Mouse (Mus musculus) left cerebral cortex, adult 8-10 months (tissue): Measurements from ENCODE around the gene Fgr. TPM values are rescaled to one million over a fixed set of nuclear protein-coding genes. Genes with fewer than 3 reads are reported as not detected.

Experiments
- DNase-seq, 2 experiments: peaks; one replicate each; pipeline ENCODE4 v3.0.0; 2022; ENCODE audit warnings: low spot score in 2 of 2
- total RNA-seq, 4 experiments: library from RNA; stranded (reverse); gene quantifications; 2 replicates each; pipeline ENCODE4 v1.2.4; 2022

Gene Fgr
- total RNA-seq, 4 experiments from 2014 or later, result 0.17 to 1.1 (median 0.82) TPM

DNA sequence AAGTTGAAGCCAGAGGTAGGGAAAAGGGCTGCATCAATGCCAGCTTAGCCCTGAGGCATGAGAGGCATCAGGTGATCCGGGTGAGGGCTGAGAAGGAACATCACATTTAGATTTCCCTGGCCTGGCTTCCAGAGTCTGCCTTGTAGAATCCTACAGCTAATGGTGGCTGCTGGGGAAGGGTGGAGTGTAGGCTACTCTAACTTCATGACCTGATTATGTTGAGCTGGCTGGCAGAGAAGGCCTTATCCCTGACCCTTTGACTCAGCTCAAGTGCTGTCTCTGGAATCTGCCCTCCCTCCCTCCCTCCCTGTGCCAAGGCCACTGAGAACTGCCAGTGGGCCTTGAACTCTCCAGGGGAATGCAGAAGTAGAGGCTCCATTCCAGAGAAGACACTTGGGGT is 61.6 kb downstream of the Fgr start:
- DNase-seq, result no peak

DNA sequence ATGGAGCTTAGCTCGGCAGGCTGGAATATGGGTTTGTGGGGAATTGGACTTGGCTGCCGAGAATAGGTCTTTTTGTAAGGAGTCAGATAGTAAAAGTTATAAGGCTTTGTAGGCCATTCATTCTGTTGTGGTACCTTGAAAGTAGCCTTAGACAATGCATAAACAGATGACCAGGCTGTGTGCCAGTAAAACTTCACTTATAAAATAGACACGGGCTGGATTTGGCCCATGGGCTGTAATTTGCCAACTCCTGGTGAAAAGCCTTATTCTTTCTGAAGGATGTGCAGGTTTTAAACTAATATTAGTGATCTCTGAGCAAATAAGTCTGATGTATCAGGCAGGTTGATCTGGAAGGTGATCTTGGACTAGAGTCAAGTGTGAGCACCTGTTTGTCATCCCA is 62.1 kb downstream of the Fgr start:
- no peak for DNase-seq

DNA sequence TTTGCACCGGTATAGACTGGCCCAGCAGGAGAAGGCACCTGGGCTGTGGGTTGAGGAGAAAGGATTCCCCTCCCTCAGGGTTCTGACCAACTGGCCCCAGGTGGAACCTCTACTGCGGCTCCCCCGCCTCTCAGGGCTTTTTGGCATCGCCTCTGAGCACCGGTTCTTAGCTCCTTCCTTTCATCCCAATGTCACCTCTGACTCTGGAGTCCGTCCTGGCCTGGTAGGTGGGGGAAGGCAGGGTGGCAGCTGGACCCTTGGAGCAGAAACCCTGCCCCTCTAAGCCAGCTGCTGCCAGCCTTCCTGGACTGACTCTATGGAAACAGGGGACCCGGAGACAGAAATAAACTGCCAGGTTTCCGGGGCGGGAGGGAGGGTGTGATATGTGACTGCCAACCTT is 63.4 kb downstream of the Fgr start:
- DNase-seq, result no peak

DNA sequence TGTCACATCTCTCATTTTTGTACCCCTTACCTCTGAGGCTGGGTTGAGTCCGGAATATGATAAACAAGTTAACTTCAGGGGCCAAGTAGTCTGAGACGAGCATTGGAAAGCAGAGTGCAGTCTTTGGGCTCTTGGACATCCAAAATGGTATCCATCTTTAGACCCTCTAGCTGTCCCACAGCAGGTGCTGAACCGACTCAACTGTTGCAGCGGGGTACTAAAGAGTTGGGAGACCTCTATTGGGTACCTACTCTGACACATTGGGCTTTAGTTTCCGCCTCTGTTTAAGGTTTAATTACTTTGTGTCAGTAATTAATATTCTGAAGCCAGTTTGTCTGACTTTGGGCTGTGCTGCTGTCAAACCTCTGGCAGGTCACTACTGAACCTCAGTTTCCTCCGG is 63.9 kb downstream of the Fgr start:
- no peak for DNase-seq

DNA sequence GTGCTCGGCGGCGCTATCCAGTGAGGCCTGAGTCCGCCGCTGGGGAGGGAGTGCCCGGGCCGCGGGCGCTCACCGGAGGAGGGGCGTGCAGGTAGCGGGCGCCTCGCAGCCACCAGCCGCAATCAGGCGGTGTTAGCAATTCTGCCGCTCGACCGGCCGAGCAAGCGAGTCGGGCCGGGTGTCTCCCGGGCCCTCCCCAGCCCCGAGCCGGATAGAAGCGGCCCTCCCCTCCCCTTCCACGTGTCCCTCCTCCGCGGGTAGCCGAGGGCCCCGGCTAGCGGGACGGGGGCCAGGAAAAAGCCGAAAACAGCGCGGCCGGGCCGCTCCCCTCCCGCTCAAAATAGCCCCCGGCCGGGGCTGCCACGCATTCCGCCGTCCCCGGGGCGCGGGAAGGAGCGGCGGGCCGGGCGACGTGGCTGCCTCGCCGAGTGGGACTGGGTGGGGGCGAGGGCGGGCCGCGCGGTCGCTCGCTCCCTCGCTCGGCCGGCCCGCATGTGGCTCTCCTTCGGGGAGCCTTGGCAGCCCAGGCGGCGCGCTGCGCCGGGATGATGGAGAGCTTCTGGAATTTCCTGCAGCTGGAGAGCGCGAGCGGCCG is 64.7 kb downstream of the Fgr start:
- DNase-seq, result no peak

DNA sequence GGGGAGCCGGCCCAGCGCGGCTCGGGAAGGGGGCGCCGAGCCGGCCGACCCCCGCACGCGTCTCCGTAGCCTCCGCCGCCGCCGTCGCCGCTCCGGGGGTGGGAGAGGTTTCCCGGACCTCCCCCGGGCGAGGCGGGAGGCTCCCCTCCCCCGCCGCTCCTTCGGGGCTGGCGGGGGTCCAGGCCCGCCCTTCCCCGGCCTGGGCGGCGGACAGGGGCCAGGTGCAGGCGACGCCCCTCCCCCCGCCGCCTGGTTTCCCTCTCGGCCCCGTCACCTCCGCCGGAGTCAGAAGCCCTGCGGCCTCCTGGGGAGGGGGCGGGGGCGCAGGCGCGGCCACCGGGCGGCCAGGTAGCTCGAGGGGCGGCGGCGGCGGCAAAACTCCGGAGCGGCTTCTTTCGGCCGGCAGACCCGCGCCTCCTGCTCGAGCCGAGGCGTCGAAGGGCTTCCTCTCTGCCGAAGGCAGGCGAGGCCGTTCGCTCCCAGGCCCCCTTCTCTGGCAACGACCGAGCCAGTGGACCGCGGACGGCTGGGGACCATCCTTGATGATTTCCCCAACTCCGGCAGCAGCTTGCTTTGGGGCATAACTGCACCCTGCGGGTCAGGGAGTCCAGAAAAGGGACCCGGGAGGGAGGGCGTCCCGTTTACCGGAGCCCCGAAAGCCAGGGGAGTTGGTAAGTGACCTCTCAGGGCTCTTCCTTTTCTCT is 65.4 kb downstream of the Fgr start:
- DNase-seq, result no peak

DNA sequence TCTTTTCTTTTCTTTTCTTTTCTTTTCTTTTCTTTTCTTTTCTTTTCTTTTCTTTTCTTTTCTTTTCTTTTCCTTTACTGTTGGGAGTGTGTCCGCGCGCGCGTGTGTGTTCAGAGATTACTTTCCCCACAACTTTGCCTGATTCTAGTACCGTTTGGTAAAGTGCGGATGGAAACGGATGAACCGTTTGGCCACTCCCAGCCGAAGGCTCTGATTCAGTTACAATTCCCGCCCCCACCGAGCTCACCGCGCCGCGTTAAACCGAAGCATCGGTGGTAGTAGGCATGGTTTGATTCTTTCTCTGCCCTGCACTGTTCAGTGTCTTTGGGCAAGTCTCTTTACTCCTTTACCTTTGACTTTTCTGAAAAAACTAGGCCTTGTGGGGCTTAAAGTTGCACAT is 65.9 kb downstream of the Fgr start:
- no peak for DNase-seq

DNA sequence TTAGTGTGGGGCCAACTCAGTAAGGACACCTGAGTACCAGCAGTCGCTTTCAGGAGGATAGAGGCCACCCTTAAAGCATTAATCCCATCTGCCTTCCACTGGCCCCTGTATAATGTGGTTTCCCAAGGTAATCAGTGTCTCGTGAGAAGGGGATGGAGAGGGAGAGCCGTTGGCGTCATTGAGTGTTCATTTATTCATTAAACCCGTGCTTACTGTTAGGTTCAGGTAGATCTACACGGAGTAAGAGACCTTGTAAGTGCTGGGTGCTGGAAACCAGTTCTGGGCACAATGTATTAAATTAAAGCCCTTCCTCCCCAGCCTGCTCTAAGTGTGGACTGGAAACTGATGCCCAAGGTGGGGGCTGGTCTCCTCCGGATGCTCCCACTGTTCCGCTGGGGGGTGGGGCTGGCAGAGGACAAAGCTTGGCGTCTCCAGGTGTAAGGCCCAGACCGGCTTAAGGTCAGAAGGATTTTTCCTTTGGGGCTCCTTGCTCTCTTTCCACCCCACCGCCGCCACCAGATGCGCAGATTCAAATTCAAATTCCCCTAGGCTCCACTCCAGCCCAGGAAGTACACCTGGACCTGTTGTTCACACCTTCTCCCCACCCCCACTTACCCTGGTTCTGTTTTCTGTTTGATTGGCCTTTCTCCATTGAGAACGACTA is 66.5 kb downstream of the Fgr start:
- DNase-seq, result no peak

DNA sequence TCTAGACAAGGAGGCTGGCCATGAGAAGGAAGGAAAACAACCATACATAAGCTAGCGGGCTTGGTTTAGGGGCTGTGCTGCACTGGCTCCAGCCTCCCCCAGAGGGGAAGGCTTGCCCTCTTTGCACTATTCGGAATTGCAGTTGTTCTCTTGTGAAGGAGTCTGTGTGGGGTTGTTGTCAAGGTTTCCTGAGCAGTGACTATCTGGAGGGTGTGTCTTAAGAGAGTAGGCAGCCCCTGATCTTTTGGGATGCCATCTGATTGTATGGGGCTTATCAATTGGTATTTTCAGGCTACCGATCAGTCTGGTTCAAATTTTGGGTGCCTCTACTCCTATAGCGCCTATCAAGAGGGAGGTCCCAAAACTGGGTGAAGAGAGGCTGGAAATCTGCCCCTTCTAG is 68.3 kb downstream of the Fgr start:
- no peak for DNase-seq

DNA sequence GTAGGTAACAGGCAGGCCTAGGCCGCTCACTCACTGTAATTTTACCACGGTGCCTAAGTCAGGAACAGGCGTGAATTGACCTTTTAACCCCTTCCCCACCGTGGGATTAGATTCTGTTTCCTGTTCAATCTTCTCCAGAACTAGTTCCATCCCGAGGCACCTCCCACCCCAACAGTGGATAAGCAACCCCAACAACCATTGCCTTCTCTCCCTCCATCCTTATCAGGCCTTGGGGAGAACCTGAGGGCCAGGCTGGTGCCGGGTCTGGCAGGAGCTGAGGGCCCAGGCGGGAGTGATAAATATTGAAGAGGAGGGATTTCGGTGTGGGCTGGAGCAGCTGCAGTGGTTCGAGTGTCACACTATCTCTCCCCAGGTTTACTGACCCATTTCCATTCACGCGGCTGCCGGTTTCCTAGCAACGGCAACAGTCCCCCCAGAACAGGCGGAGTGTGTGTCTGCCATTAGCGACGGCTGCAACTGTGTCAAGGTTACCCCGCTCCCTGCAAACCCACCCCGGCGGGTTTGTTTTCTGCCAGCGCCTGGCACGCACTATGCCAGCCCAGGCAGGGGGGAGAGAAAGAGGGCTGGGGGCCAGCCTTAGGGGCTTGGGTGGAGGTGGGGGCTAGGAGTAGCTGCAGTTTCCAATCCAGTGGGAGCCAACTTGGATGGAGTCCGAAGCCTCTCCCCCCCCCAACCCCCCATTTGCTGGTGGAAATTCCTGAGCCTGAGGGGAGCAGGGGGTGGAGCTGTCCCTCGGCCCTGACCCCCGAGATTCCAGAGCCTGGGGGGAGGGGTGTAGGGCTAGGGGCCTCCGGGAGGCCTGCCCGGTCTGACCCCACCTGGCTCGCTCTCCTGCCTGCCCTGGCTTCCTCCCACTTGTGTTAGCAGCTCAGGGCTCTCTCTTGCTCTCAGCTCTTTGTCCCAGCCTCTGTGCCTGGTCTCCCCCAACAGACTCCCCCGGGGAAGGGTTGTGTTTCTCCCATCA is 69.0 kb downstream of the Fgr start:
- DNase-seq, result no peak

DNA sequence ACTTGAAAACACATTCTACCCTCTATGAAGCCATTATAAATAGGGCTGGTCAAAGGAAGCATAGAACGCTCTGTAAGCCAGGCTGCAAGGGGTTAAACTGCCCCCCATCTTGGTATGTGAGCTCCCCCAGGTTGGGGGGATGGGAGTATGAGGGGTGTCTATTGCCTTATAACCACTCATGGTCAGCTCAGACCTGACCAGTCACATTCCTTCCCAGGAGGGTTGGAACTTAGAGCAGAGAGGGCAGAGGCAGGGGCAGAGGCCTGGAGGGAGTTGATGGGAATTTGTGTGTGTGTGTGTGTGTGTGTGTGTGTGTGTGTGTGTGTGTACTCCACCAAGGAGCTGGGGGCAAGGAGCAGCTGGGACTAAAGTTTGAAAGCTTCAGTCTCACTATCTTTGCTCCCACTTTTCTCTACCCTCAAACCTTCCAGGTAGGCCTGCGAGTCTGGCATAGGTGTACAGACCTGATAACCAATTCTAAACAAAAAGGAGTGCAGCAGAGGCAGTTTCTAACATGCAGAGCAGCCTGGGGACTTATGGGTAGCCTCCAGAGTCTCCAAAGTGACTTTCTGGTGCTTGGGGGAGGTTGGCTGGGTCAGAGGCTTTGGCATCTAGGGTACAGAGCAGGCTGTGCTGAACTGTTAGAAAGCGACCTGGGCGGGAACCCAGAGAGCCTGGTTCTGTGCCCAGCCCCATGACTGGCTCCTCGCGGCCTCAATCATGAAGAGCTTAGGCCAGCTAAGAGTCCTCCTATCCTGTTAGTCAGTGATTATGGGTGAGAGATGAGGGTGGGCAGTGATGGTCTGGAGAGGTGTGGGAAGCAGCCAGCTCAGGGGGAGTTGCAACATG is 70.1 kb downstream of the Fgr start:
- no peak for DNase-seq

DNA sequence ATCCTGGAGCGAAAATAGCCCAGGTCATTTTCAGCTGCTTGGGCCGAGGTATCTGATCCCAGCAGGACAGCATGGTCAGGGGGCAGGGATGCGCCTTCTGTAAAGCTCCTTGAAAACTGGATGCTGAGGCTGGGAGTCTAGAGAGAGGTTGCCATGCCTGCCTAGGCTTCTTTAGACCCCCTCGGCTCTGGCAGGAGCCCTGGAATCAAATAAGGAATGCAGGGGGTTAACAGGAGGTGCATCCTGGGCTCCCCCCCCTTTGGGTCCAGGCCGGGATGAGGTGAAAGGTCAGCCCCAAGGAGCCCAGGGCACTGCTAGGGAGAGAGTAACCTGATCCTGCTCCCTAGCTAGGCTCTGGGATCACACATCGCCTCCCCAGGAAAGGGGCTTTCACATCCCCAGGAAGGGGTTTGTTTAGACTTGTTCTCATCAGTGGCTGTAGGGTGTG is 70.8 kb downstream of the Fgr start:
- DNase-seq, result no peak

DNA sequence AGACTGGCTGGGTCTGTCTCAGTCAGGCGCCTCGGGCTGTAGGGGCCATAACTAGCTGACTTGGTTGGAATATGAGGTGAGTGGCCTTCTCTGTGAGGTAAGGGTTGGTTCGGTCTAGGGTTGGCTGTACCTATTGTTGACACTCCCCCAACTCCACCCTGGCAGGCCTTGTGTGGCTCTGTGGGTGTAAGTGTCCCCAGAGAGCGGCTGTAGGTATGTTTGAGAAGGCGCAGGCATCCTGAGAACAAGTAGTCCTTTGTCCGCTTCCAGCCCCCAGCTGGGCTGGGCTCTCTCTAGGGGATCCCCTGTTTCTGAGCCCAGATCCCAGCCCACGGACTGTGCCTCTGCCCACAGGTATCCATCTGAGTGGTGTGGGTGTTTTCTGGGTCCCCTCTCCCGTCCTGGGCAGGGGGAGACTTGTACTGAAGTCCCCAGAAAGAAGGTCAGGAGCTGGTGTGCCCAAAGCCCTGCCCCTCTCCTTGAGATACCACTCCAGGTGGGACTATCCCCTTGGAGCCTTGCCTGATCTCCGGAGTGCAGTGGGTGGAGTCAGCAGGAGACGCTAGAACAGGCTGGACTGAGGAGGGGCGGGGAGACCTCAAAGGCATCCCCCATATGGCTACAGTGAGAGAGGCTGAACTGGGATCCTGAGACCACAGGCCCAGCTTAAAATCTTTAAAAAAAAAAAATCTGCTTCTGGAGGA is 72.0 kb downstream of the Fgr start:
- DNase-seq, result no peak

DNA sequence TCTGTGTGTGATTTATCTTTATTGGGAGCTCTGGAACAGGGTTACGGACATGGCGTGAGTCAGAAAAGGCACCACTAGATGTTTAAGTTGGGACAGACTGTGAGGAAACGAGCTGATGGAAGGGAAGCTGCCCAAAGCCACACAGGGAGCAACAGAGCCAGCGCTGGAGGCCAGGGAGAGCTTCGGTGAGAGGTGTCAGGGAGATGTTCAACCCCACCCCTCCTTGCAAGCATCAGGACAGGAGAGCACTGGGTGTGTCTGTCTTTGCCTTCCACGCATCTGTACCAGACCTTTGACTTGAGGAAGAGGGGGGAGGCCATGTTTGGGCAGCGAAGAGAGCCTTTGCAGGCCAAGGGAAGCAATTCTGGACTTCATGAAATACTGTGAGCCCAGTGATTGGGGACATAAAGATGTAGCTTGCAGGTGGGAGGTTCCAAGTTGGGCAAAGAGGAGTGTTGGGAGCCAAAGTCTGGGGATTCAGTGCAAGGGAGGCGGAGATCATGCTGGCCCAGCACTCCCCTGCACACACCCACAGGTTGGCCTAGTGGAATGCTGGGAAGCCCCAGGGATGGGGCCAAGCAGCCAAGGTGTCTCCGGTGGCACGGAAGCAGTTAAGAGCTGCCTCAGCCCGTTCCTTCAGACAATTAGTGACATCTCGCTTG is 72.9 kb downstream of the Fgr start:
- no peak for DNase-seq

DNA sequence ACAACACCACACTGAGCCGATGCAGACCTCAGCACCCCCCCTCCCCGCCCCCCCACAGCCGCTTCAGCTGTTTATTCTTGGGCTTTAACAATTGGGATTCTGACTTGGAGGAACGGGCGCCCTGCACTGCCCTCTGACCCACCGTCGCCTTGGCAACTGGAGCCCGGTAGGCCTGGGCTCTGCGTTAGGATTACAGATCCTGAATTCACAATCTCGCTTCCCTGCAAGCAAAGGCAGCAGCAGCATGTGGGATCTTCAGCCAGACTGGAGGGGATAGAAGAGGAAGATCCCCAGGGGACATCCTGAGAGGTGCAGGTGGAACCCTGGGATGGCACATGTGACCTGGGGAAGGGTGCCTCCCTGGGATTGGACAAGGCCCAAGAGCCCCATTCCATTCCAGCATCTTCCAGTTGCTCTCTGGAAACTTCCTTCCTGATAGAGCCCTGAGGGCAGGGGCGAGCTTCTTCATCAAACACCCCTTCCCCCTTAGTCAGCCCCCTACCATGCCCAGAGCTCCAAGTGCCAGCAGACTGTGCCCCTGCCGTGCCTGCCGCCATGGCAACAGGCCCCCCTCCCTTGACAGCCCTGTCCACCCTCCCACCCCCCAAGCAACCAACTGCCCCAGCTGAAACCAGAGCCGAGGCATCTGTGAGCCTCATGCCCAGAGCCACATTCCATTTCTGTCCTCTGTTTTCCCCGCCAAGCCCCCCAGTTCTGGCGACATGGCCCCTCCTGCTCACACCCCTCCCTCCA is 73.6 kb downstream of the Fgr start:
- DNase-seq, result no peak

DNA sequence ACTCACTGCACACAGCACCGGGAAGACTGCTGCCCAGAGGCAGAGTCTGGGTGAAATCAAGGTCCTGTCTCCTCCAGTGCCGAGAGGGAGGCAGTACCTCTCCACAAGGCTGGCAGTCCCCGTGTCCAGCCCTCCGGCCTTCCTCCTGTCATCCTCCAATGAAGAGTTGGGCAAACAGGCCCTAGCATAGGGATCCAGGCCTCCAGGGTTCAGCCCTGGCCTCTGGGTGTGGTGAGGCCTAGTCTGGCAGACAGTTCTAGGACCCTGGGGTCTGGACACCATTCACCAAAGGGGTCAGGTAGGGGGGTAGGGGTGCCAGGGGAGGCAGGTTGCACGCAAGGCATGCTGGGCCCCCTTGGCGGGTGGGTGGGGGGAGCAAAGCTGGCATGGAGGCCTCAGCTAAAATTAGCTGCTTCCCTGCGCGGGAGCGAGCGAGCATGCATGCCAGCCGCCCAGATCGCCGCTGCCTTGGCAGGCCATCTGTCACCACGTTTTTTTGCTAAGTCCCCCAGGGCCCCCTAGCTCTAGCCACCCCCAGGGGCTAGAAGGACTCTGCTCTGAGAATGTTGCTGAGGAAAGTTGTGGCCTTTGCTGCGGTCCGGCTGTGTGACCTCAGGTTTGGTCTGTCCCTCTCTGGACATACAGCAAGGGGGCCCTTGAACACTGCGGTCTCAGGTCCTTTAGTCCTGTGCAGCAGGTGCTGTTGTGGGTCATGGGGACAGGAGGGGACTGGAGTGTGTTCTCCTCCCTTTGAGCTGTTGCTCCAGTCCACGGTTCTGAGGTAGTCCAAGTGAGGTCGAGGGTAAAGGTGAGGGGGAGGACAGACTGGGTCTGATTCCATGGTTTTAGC is 75.4 kb downstream of the Fgr start:
- no peak for DNase-seq

DNA sequence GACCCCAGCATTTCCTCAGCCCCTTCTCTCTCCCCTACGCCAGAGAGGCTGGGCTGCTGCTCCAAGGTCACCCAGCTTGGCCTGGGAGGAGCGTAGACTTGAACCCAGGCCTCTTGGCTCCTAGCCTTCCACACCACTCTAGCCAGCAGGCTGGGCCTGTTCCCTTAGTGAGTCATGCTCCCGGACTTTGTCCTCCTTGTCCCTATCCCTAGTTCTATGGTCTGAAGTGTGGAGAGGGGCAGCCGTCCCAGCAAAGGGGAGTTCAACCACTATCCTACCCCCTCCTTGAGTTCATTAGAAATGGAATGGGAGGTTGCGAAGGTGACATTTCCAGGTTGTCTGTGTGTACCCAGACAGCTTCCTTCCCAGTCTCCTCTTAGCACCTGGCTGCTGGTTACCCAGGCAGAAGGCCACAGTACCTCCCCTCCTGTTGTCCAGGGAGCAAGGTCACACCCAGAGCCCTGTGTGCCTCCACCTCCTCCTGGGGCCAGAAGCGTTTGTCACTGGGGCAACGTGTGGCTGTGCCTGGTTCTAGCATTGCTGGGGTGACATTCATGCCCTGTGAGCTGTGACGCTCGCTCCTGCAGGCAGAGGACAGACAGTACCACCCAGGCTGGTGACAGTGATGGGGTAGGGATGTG is 76.4 kb downstream of the Fgr start:
- no peak for DNase-seq
